Mouse (Mus musculus) heart, embryonic 16.5 days (tissue): Measurements from ENCODE around the gene B3gat1. TPM values are rescaled to one million over a fixed set of nuclear protein-coding genes. Genes with fewer than 3 reads are reported as not detected.

Experiments
- ATAC-seq: fragments of 200-750 bp; cut with Nextera tagmentation; replicated peaks from 2 replicates; pipeline ENCODE4 v1.8.0; 2017; ENCODE audit warnings: moderate number of reproducible peaks; ENCODE audit not compliant: insufficient read depth, low FRiP score; ENCODE audit errors: extremely low read depth
- H3K27ac ChIP-seq: fragments of 300-500 bp; sonication (generic); 2 replicates; pipeline ENCODE4 v1.5.1; 2014; ENCODE audit warnings: mild to moderate bottlenecking, low read length, control low read depth, moderate library complexity
- H3K27me3 ChIP-seq: fragments of 300-500 bp; sonication (generic); 2 replicates; pipeline ENCODE4 v1.6.1; 2014; ENCODE audit warnings: low read length, mixed read lengths; ENCODE audit not compliant: control insufficient read depth, insufficient read depth
- H3K36me3 ChIP-seq: fragments of 300-500 bp; sonication (generic); 2 replicates; pipeline ENCODE4 v1.6.1; 2014; ENCODE audit not compliant: control insufficient read depth, insufficient read depth
- H3K4me1 ChIP-seq: fragments of 300-500 bp; sonication (generic); 2 replicates; pipeline ENCODE4 v1.6.1; 2014; ENCODE audit warnings: low read length, mixed read lengths; ENCODE audit not compliant: control insufficient read depth, insufficient read depth
- H3K4me2 ChIP-seq: fragments of 300-500 bp; sonication (generic); 2 replicates; pipeline ENCODE4 v1.6.1; 2014; ENCODE audit warnings: low read depth, mild to moderate bottlenecking, control low read depth, low read length
- H3K4me3 ChIP-seq: fragments of 300-500 bp; sonication (generic); 2 replicates; pipeline ENCODE4 v1.5.1; 2014; ENCODE audit warnings: mild to moderate bottlenecking, control low read depth, low read length
- H3K9ac ChIP-seq: fragments of 300-500 bp; sonication (generic); 2 replicates; pipeline ENCODE4 v1.6.1; 2014; ENCODE audit warnings: low read length, control low read depth
- H3K9me3 ChIP-seq: fragments of 300-500 bp; sonication (generic); replicated peaks from 2 replicates; pipeline ENCODE4 v1.6.1; 2016; ENCODE audit warnings: low read length; ENCODE audit not compliant: control insufficient read depth
- WGBS: fragments of 180-500 bp; shearing (Covaris S2); extraction: QIAGEN DNeasy Blood & Tissue Kit; methylation state at CpG from one replicate; pipeline ENCODE4 v1.1.7; 2014; 5-methylcytosine and 5-hydroxymethylcytosine counted together
- polyA plus RNA-seq: library from polyadenylated mRNA; unstranded; fragments of >200 nt; fragmentation: Nextera tagmentation; extraction: Ambion mirVana; gene quantifications from 2 replicates; pipeline ENCODE4 v1.2.1, GENCODE M21; 2015

The B3gat1 gene
- polyA plus RNA-seq, 1 experiment from 2014 or later = not detected

GRCm38 (mm10) chr9:26721771-26722170 is 11.8 kb upstream of the B3gat1 start:
- H3K36me3 ChIP-seq = no peaks in the 10 kb centered on the region
- no peaks in the 10 kb centered on the region for H3K27me3 ChIP-seq
- H3K4me1 ChIP-seq = no peaks in the 10 kb centered on the region
- ATAC-seq = no peak
- H3K27ac ChIP-seq = no peak overlapping the region
- 71% methylated on average over 7 of the region's 7 CpGs for WGBS
- no peak overlapping the region for H3K9ac ChIP-seq
- no peak overlapping the region for H3K4me3 ChIP-seq
- no peaks in the 10 kb centered on the region for H3K9me3 ChIP-seq
- no peak overlapping the region for H3K4me2 ChIP-seq

GRCm38 (mm10) chr9:26725709-26726108 is 7.8 kb upstream of the B3gat1 start:
- Histone ChIP-seq H3K27me3 (no peaks in the 10 kb centered on the region), H3K9ac (no peak overlapping the region), H3K36me3 (no peaks in the 10 kb centered on the region), H3K4me3 (no peak overlapping the region), H3K4me2 (no peak overlapping the region), H3K27ac (no peak overlapping the region), H3K4me1 (no peaks in the 10 kb centered on the region), H3K9me3 (no peaks in the 10 kb centered on the region)
- ATAC-seq = no peak
- 76% methylated on average over 3 of the region's 3 CpGs for WGBS

GRCm38 (mm10) chr9:26727445-26727844 is 6.1 kb upstream of the B3gat1 start:
- H3K9ac ChIP-seq = no peak overlapping the region
- H3K4me2 ChIP-seq = no peak overlapping the region
- no peaks in the 10 kb centered on the region for H3K9me3 ChIP-seq
- H3K36me3 ChIP-seq = no peaks in the 10 kb centered on the region
- no peaks in the 10 kb centered on the region for H3K4me1 ChIP-seq
- H3K27me3 ChIP-seq = peaks cover 7% of the 10 kb centered on the region
- 56% methylated on average over 2 of the region's 2 CpGs for WGBS
- H3K4me3 ChIP-seq = no peak overlapping the region
- H3K27ac ChIP-seq = no peak overlapping the region
- no peak for ATAC-seq

GRCm38 (mm10) chr9:26728556-26728955 is 5.0 kb upstream of the B3gat1 start:
- peaks cover 16% of the 10 kb centered on the region for H3K27me3 ChIP-seq
- no peaks in the 10 kb centered on the region for H3K36me3 ChIP-seq
- WGBS = 71% methylated on average over 2 of the region's 2 CpGs
- no peak overlapping the region for H3K27ac ChIP-seq
- no peak for ATAC-seq
- H3K9ac ChIP-seq = no peak overlapping the region
- no peaks in the 10 kb centered on the region for H3K9me3 ChIP-seq
- H3K4me1 ChIP-seq = peaks cover 3% of the 10 kb centered on the region; the same call in 1 of the 2 replicates
- no peak overlapping the region for H3K4me3 ChIP-seq
- H3K4me2 ChIP-seq = no peak overlapping the region

DNA sequence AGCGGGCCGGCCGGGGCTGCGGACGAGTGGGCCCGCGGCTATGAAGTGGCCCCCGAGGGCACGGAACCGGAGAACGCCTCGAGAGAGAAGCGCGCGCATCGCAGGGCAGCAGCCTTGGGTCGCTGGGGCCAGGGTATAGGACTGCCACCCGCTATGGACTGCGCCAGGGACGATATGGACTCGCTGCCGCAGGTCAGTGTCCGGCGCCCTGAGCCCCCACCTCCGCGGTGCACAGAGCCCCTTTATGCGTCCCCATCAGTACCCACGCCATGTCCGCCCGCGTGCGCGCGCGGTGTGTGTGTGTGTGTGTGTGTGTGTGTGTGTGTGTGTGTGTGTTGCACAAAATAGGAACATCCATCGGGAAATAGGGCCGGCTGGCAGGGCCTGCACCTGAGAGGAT is 458 bp downstream of the B3gat1 start:
- ATAC-seq = no peak
- H3K4me2 ChIP-seq = peak overlapping the region; percentile 72
- H3K27ac ChIP-seq = no peak overlapping the region
- peaks cover 4% of the 10 kb centered on the region; the same call in 1 of the 2 replicates for H3K4me1 ChIP-seq
- H3K36me3 ChIP-seq = no peaks in the 10 kb centered on the region
- H3K9me3 ChIP-seq = no peaks in the 10 kb centered on the region
- no peak overlapping the region for H3K9ac ChIP-seq
- H3K27me3 ChIP-seq = peaks cover 42% of the 10 kb centered on the region
- peak overlapping the region; percentile 49 for H3K4me3 ChIP-seq
- 2% methylated on average over 36 of the region's 37 CpGs for WGBS

- H3K27me3 ChIP-seq = peaks cover 38% of the 10 kb centered on the region
- ATAC-seq = no peak
- H3K4me1 ChIP-seq = peaks cover 4% of the 10 kb centered on the region; the same call in 1 of the 2 replicates
- H3K9me3 ChIP-seq = no peaks in the 10 kb centered on the region
- H3K36me3 ChIP-seq = no peaks in the 10 kb centered on the region
- no peak overlapping the region for H3K4me3 ChIP-seq
- no peak overlapping the region for H3K27ac ChIP-seq
- H3K4me2 ChIP-seq = no peak overlapping the region
- no peak overlapping the region for H3K9ac ChIP-seq
- 67% methylated on average over 5 of the region's 5 CpGs for WGBS
These were observed 3.6 kb downstream of the B3gat1 start for GRCm38 (mm10) chr9:26737116-26737515.

GRCm38 (mm10) chr9:26742817-26743216 is 9.3 kb downstream of the B3gat1 start:
- no peaks in the 10 kb centered on the region for H3K27me3 ChIP-seq
- H3K36me3 ChIP-seq = no peaks in the 10 kb centered on the region
- no peak for ATAC-seq
- WGBS = 82% methylated on average over 3 of the region's 3 CpGs
- H3K9me3 ChIP-seq = no peaks in the 10 kb centered on the region
- H3K27ac ChIP-seq = no peak overlapping the region
- H3K4me2 ChIP-seq = no peak overlapping the region
- no peaks in the 10 kb centered on the region for H3K4me1 ChIP-seq
- no peak overlapping the region for H3K4me3 ChIP-seq
- no peak overlapping the region for H3K9ac ChIP-seq

DNA sequence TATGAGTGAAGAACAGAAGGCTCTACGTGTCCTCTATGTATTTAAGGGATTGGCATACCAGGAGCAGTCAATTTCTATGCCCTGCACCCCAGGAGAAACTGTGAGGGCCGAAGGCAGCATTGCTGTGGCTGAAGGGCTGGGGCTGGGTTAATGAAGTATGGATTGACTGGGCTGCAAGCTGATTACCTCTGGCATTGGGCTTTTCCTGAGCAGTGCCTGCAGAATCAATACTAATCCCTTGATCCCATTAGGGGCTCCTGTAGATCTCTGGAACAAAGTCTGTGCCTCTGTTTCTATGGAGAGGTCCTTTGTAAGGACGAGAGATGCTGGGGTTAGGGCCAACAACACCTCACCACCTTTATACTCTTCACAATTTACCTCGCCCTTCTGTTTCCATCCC is 13.6 kb downstream of the B3gat1 start:
- H3K4me2 ChIP-seq = no peak overlapping the region
- H3K4me1 ChIP-seq = no peaks in the 10 kb centered on the region
- no peak for ATAC-seq
- WGBS = 48% methylated on average over 4 of the region's 4 CpGs
- no peaks in the 10 kb centered on the region for H3K36me3 ChIP-seq
- no peaks in the 10 kb centered on the region for H3K9me3 ChIP-seq
- no peaks in the 10 kb centered on the region for H3K27me3 ChIP-seq
- H3K9ac ChIP-seq = no peak overlapping the region
- H3K4me3 ChIP-seq = no peak overlapping the region
- H3K27ac ChIP-seq = no peak overlapping the region

- Histone ChIP-seq H3K4me1 (no peaks in the 10 kb centered on the region), H3K27me3 (no peaks in the 10 kb centered on the region), H3K27ac (no peak overlapping the region), H3K9ac (no peak overlapping the region), H3K4me2 (no peak overlapping the region), H3K36me3 (no peaks in the 10 kb centered on the region), H3K9me3 (no peaks in the 10 kb centered on the region), H3K4me3 (no peak overlapping the region)
- WGBS = 69% methylated on average over 4 of the region's 4 CpGs
- ATAC-seq = no peak
These were observed 15.4 kb downstream of the B3gat1 start for GRCm38 (mm10) chr9:26748893-26749292.

GRCm38 (mm10) chr9:26760081-26760480 is 26.6 kb downstream of the B3gat1 start:
- no peaks in the 10 kb centered on the region for H3K27me3 ChIP-seq
- WGBS = 38% methylated on average over 9 of the region's 9 CpGs
- H3K9me3 ChIP-seq = no peaks in the 10 kb centered on the region
- H3K4me1 ChIP-seq = no peaks in the 10 kb centered on the region
- H3K4me2 ChIP-seq = no peak overlapping the region
- H3K36me3 ChIP-seq = no peaks in the 10 kb centered on the region
- no peak for ATAC-seq
- H3K9ac ChIP-seq = no peak overlapping the region
- no peak overlapping the region for H3K27ac ChIP-seq
- no peak overlapping the region for H3K4me3 ChIP-seq
